Mouse (Mus musculus): ENCODE measurements around the gene Mettl27.

- no peak for TF ChIP-seq CTCF (IDR thresholded peaks at IDR 0.05; ENCODE audit: borderline replicate concordance, control insufficient read depth, extremely low read depth, insufficient read depth, low read length, poor library complexity)
- no peak for TF ChIP-seq POLR2A (IDR thresholded peaks at IDR 0.05; ENCODE audit: control insufficient read depth, extremely low read depth, insufficient read depth, low read length, poor library complexity)
Measured at GRCm38 (mm10) chr5:134933281-134933680, 1.1 kb downstream of the Mettl27 start.
